Comparison of ENCODE assay signal across 11 mouse cellular contexts in genomic region chr3:115801581-115802200, GRCm38 (mm10).
DNase-seq lines count a peak whose midpoint lies in the region; ATAC-seq and TF ChIP-seq lines count a peak whose summit lies in the region.
"Had no signal": no experiment of that assay in that cellular context is flagged by ENCODE, and none has a peak within 500 bp of the region (broad histone marks: within the 10 kb centered on the region; RNA-seq: fewer than 3 reads in every experiment).

No protein-coding gene starts in this region.

- no peaks in the 10 kb centered on the region for H3K9me3 ChIP-seq in heart, embryonic 15.5 days (replicated peaks)
- H3K9me3 ChIP-seq in liver, embryonic 16.5 days (replicated peaks; ENCODE audit: control insufficient read depth, low read length): no peaks in the 10 kb centered on the region
- no peaks in the 10 kb centered on the region for H3K9me3 ChIP-seq in intestine, postnatal 0 days (ENCODE audit: control insufficient read depth)
- H3K9me3 ChIP-seq: forebrain, embryonic 15.5 days; midbrain, embryonic 12.5 days had no signal

- H3K4me3 ChIP-seq in heart, embryonic 15.5 days: no peak overlapping the region
- no peak overlapping the region for H3K4me3 ChIP-seq in liver, embryonic 16.5 days (ENCODE audit: low read depth, low read length)
- H3K4me3 ChIP-seq in intestine, postnatal 0 days (ENCODE audit: low read depth, low read length): no peak overlapping the region
- H3K4me3 ChIP-seq: forebrain, embryonic 15.5 days; midbrain, embryonic 12.5 days had no signal

- no peaks in the 10 kb centered on the region for H3K36me3 ChIP-seq in heart, embryonic 15.5 days
- H3K36me3 ChIP-seq in liver, embryonic 16.5 days (ENCODE audit: control insufficient read depth, insufficient read depth): no peaks in the 10 kb centered on the region
- H3K36me3 ChIP-seq in intestine, postnatal 0 days (ENCODE audit: control insufficient read depth, insufficient read depth): no peaks in the 10 kb centered on the region
- H3K36me3 ChIP-seq: forebrain, embryonic 15.5 days; midbrain, embryonic 12.5 days had no signal

- no peak for TF ChIP-seq CTCF in intestine, postnatal 0 days (IDR thresholded peaks at IDR 0.05; ENCODE audit: low read depth)

- no peak overlapping the region for H3K4me2 ChIP-seq in heart, embryonic 15.5 days
- no peak overlapping the region for H3K4me2 ChIP-seq in liver, embryonic 16.5 days (ENCODE audit: low read depth, low read length)
- H3K4me2 ChIP-seq in intestine, postnatal 0 days (replicated peaks; ENCODE audit: low read depth): no peak overlapping the region
- H3K4me2 ChIP-seq: forebrain, embryonic 15.5 days; midbrain, embryonic 12.5 days had no signal

- H3K9ac ChIP-seq in heart, embryonic 15.5 days: no peak overlapping the region
- H3K9ac ChIP-seq in liver, embryonic 16.5 days (ENCODE audit: low read depth, low read length): no peak overlapping the region
- no peak overlapping the region for H3K9ac ChIP-seq in intestine, postnatal 0 days (ENCODE audit: low read depth, low read length)
- H3K9ac ChIP-seq: forebrain, embryonic 15.5 days; midbrain, embryonic 12.5 days had no signal

- DNase-seq in heart, adult 8-10 months (ENCODE audit: low spot score): no peak
- DNase-seq in spleen, adult 18-20 months: peak; percentile 50
- DNase-seq in spleen, postnatal 4 days (ENCODE audit: low spot score in 2 of 2): no peak
- DNase-seq in thymus, postnatal 36 days: peak; percentile 16 to 40
- no peak for DNase-seq in adrenal gland, adult 2 months
- DNase-seq: cerebellum, adult 8-10 months had no signal

- no peak for ATAC-seq in heart, embryonic 15.5 days (replicated peaks; ENCODE audit: insufficient number of reproducible peaks, insufficient read depth, low FRiP score, low read depth)
- ATAC-seq in liver, embryonic 16.5 days (ENCODE audit: low read depth): peak; percentile 59
- ATAC-seq in intestine, postnatal 0 days: no peak
- ATAC-seq: forebrain, embryonic 15.5 days had no signal

- WGBS in heart, embryonic 15.5 days: 64% methylated on average over 5 of the region's 5 CpGs
- 34% methylated on average over 5 of the region's 5 CpGs for WGBS in liver, embryonic 16.5 days (ENCODE audit: insufficient replicate concordance)
- 55% methylated on average over 5 of the region's 5 CpGs for WGBS in intestine, postnatal 0 days

- peak overlapping the region; percentile 20; the same call in 1 of the 2 replicates for H3K27ac ChIP-seq in heart, embryonic 15.5 days
- no peak overlapping the region for H3K27ac ChIP-seq in liver, embryonic 16.5 days (ENCODE audit: low read length)
- H3K27ac ChIP-seq in intestine, postnatal 0 days (ENCODE audit: low read depth, low read length): no peak overlapping the region
- H3K27ac ChIP-seq: forebrain, embryonic 15.5 days; midbrain, embryonic 12.5 days had no signal

- no peaks in the 10 kb centered on the region for H3K27me3 ChIP-seq in heart, embryonic 15.5 days
- H3K27me3 ChIP-seq in liver, embryonic 16.5 days (ENCODE audit: control insufficient read depth, insufficient read depth, low read depth, low read length): no peaks in the 10 kb centered on the region
- no peaks in the 10 kb centered on the region for H3K27me3 ChIP-seq in intestine, postnatal 0 days (replicated peaks; ENCODE audit: control insufficient read depth, insufficient read depth, low read length)
- H3K27me3 ChIP-seq: forebrain, embryonic 15.5 days; midbrain, embryonic 12.5 days had no signal

- peaks cover 12% of the 10 kb centered on the region for H3K4me1 ChIP-seq in heart, embryonic 15.5 days (replicated peaks)
- H3K4me1 ChIP-seq in liver, embryonic 16.5 days (ENCODE audit: control insufficient read depth, low read depth, low read length): peaks cover 11% of the 10 kb centered on the region
- no peaks in the 10 kb centered on the region for H3K4me1 ChIP-seq in intestine, postnatal 0 days (replicated peaks; ENCODE audit: control insufficient read depth, insufficient read depth, low read length)
- H3K4me1 ChIP-seq: forebrain, embryonic 15.5 days; midbrain, embryonic 12.5 days had no signal

Comparison
In these comparisons a context has a peak if more than half of its experiments do, and no peak if none do; other contexts are left out.
1. DNase-seq: peak in spleen, adult 18-20 months (2 of 2) and thymus, postnatal 36 days (2 of 2); none in heart, adult 8-10 months (single experiment), spleen, postnatal 4 days (0 of 2) and adrenal gland, adult 2 months (single experiment).